Mouse (Mus musculus) liver, adult (tissue): ENCODE results near the gene Letmd1.
"Not testable (repeated sequence)": the region's sequence is repeated elsewhere in the genome, so short reads cannot be mapped to it uniquely, and the experiment has no call there.

Experiments used
- GATA4 ChIP-seq: IDR thresholded peaks from 2 replicates; pipeline ENCODE4 v1.6.1; 2014; ENCODE audit warnings: mild to moderate bottlenecking, low read length; ENCODE audit not compliant: insufficient replicate concordance

Letmd1 gene

DNA sequence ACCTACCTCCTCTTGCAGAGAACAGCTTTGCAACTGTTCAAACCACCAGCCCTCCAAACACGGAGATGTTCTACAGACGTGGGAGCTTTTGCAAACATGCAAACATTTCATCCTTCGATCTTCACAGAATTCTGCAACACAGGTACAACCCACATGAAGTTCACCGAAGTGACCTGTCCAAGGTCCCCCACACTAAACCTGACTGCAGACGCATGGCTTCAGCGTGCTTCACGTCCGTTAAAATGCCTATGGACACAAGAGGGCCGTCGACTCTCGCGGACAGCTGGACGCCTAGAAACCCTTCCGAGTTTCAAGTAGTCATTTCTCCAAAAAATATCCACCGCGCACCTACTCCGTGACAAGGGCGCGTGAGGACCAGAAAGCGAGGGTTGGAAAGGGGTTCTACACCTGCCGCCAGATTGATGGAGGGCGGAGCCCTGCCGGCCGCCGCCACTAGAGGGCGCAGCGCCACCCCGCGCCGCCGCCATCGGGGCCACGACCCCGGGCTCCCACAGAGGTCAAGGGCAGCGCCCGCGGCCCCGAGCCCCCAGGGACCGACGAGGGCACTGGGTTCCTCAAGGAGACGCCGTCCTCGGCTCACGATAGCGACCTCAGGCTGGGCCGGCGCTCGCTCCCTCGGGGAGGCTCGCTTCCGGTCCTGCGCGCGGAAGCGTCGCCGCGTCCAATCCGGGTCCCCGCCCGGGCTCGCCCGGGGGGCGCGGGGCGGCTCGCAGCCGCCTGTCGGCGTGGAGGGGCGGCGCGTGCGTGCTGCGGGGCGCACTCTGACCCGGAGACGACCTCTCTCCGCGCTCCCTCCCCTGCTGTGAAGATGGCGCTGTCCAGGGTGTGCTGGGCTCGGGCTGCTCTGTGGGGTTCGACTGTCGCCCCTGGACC lies at the start of gene Letmd1:
Gene Letmd1, plus strand, starts transcription at position 729 of the 894 bp plus-strand sequence.
- TF ChIP-seq GATA4, result no peak; the same call in 1 of the 2 replicates

DNA sequence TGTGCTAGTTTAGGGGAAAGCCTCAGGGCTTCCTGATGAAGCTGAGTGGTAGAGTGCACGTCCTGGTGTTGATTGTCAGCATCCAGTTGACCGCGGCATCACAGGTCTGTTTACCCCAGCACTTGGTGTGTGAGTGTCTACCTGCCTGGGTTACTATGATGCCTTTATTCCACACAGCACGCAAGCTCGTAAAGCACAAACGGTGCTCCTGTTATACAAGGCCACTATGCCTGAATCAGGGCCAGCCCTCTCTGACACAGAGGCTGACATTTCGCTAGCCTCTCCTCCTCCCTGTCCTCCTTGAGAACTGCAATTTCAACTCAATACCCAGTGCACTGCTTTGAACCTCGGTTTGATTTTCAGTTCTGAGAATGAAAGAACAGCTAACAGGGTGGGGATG lies 49.5 kb upstream of the Letmd1 start:
- TF ChIP-seq GATA4, result no peak

GRCm38 (mm10) chr15:100419901-100420745 lies 48.7 kb upstream of the Letmd1 start:
- TF ChIP-seq GATA4, result no peak

- TF ChIP-seq GATA4, result no peak
Measured at GRCm38 (mm10) chr15:100421059-100421757, 47.6 kb upstream of the Letmd1 start.

- not testable (repeated sequence) for TF ChIP-seq GATA4
Measured at GRCm38 (mm10) chr15:100421758-100422197, 47.0 kb upstream of the Letmd1 start, which contains the start of gene Gm5475. Gene Gm5475, plus strand, starts transcription at chr15:100422147.

- no peak for TF ChIP-seq GATA4
Measured at GRCm38 (mm10) chr15:100422476-100422875, 46.3 kb upstream of the Letmd1 start.

DNA sequence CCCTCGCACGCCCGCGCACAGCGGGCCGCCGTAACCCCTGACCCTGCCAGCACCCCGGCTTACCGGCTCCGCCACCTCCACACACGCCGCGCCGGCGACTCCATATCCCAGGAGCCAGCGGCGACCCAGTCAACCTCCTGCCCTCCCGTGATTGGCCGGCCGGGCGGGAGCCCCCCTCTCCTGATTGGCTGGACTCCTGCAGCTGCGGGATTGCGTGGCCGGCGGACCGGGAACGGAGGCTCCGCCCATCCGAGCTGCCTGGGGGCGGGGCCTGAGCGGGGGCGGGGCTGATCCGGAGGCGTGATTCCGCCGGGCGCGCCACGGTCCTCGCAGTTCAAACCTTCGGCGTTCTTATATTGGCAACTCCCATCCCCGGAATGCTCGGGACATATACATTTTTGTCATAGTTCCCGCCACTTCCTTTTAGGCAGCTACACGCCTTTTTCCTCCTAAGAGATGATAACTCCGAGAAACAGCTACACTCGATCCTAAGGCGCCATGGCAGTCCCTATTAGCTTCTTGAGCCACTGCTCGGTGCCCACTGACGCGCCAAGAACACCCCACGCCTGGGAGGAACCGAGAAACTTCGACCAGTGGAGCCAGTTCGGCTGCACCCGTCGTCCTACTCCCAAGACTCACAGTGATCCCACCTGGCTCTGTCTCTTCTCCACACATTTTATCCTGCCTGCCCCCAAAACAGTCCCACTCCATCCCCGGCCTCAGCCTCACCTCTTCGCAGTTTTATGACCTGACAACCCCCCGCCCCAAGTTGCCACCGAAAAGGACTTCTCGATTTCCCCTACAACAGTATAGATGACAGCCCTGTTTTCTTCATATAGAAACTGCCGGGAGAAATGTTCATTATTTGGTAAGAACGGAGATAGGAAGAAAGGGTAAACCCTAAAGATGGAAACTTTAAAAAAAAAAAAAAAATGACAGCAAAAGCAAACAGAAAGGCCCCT lies 45.6 kb upstream of the Letmd1 start:
- no peak; the same call in 1 of the 2 replicates for TF ChIP-seq GATA4

DNA sequence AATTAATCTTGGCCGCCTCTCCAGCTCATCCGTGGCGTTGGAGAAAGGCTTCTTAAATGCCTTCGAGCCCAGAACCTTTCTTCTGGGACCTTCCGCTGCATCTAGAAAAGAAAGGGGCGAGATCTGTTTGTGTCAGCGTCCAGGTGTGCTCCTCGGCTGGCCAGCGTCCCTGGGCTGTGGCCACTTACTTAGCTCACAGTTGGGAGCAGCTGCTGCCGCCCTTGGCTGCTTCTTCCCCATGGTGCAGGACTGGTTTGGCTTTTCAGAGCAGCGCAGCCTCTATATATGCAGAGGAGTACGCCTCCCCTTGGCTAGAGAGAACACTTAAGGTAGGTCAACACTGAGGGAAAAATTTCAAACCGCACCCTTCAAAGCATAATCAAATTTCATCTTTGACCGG lies 44.9 kb upstream of the Letmd1 start:
- no peak for TF ChIP-seq GATA4

DNA sequence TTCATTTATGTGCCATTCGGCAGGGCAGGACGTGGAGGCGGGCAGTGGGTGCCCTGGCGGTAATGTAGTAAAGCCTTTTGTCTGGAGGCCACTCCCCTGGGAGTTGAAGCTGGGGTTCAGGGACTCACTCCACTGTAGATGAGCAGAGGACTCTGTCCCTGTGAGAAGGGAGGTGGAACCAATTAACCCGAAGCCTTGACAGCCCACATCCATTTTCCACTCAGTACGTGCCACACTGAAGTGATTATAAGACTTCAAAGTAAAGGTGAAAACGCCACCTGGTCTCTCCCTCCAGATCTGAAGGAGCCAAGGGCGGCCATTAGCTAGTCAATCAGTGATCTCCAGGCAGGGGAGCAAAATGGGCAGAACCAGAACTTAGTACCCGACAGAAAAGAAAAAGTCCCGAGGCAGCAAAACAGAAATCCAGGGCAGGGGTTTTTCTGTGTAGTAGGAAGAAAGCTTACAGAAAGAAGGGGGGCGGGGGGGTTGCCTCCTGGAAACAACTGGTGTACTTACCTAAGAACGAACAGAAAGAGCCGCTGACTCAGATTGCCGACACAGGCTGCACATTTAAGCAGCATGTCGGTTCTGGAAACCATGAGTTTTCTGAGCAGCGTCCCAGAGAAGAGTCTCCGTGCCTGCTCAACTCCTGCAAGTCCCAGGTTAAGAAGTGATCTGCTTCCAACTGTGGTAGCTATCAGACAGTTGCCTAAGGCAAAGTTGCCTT lies 44.3 kb upstream of the Letmd1 start, which contains the start of gene Slc11a2:
Gene Slc11a2, minus strand, starts transcription at position 677 of the 727 bp plus-strand sequence.
- TF ChIP-seq GATA4, result no peak

GRCm38 (mm10) chr15:100428296-100428905 lies 40.4 kb upstream of the Letmd1 start:
- TF ChIP-seq GATA4, result no peak

GRCm38 (mm10) chr15:100429959-100430565 lies 38.8 kb upstream of the Letmd1 start:
- TF ChIP-seq GATA4, result no peak

- no peak for TF ChIP-seq GATA4
Measured at GRCm38 (mm10) chr15:100433234-100433633, 35.6 kb upstream of the Letmd1 start.
